Mouse (Mus musculus) cerebellum, postnatal 4 days (tissue): ENCODE data around the gene Brap.

Experiments
- DNase-seq, 2 experiments: peaks; one replicate each; pipeline ENCODE4 v3.0.0; 2022; ENCODE audit warnings: low spot score in 2 of 2, mixed read lengths in 1 of 2

The Brap gene

GRCm38 (mm10) chr5:121714331-121714730, 54.0 kb downstream of the Brap start:
- DNase-seq = no peak

- no peak for DNase-seq
Observed at GRCm38 (mm10) chr5:121714928-121715327, 54.6 kb downstream of the Brap start.

- DNase-seq = no peak
Observed at GRCm38 (mm10) chr5:121718462-121718861, 58.1 kb downstream of the Brap start.

GRCm38 (mm10) chr5:121720888-121721585, 60.7 kb downstream of the Brap start:
- no peak for DNase-seq

GRCm38 (mm10) chr5:121721841-121722240, 61.5 kb downstream of the Brap start:
- no peak for DNase-seq

GRCm38 (mm10) chr5:121724678-121725077, 64.3 kb downstream of the Brap start:
- DNase-seq = no peak

- DNase-seq = no peak
Observed at GRCm38 (mm10) chr5:121730057-121730456, 69.7 kb downstream of the Brap start.

- DNase-seq = no peak
Observed at GRCm38 (mm10) chr5:121736641-121737040, 76.3 kb downstream of the Brap start.
